Mouse (Mus musculus) intestine, embryonic 14.5 days (tissue): ENCODE results near the gene Hivep2. TPM values are rescaled to one million over a fixed set of nuclear protein-coding genes. Genes with fewer than 3 reads are reported as not detected.

Source experiments
- ATAC-seq: fragments of 200-750 bp; cut with Nextera tagmentation; replicated peaks from 2 replicates; pipeline ENCODE4 v1.8.0; 2017; ENCODE audit warnings: low read depth, moderate number of reproducible peaks, moderate TSS enrichment, moderate library complexity; ENCODE audit not compliant: low FRiP score, low TSS enrichment
- DNase-seq: peaks from one replicate; pipeline ENCODE4 v3.0.0-alpha.2; 2018; ENCODE audit warnings: low spot score
- H3K27ac ChIP-seq: fragments of 300-500 bp; sonication (generic); 2 replicates; pipeline ENCODE4 v1.5.1; 2014; ENCODE audit warnings: low read depth, mild to moderate bottlenecking, control low read depth
- H3K27me3 ChIP-seq: fragments of 300-500 bp; sonication (generic); replicated peaks from 2 replicates; pipeline ENCODE4 v1.6.1; 2014; ENCODE audit warnings: low read length, control low read depth; ENCODE audit not compliant: control insufficient read depth, insufficient read depth
- H3K36me3 ChIP-seq: fragments of 300-500 bp; sonication (generic); 2 replicates; pipeline ENCODE4 v1.6.1; 2014; ENCODE audit warnings: low read length, control low read depth; ENCODE audit not compliant: control insufficient read depth, insufficient read depth
- H3K4me1 ChIP-seq: fragments of 300-500 bp; sonication (generic); replicated peaks from 2 replicates; pipeline ENCODE4 v1.6.1; 2014; ENCODE audit warnings: low read length, control low read depth, mixed read lengths; ENCODE audit not compliant: control insufficient read depth, insufficient read depth
- H3K4me2 ChIP-seq: fragments of 300-500 bp; sonication (generic); 2 replicates; pipeline ENCODE4 v1.6.1; 2014; ENCODE audit warnings: low read length
- H3K4me3 ChIP-seq: fragments of 300-500 bp; sonication (generic); 2 replicates; pipeline ENCODE4 v1.5.1; 2014; ENCODE audit warnings: low read depth, low read length, control low read depth, mixed read lengths
- H3K9ac ChIP-seq: fragments of 300-500 bp; sonication (generic); 2 replicates; pipeline ENCODE4 v1.6.1; 2014; ENCODE audit warnings: mild to moderate bottlenecking, low read length
- H3K9me3 ChIP-seq: fragments of 300-500 bp; sonication (generic); 2 replicates; pipeline ENCODE4 v1.6.1; 2016; ENCODE audit warnings: low read length, control low read depth; ENCODE audit not compliant: control insufficient read depth
- WGBS: fragments of 180-500 bp; shearing (Covaris S2); extraction: QIAGEN DNeasy Blood & Tissue Kit; methylation state at CpG from one replicate; pipeline ENCODE4 v1.1.7; 2014; 5-methylcytosine and 5-hydroxymethylcytosine counted together
- polyA plus RNA-seq: library from polyadenylated mRNA; unstranded; fragments of >200 nt; fragmentation: Nextera tagmentation; extraction: Ambion mirVana; gene quantifications from 2 replicates; pipeline ENCODE4 v1.2.1, GENCODE M21; 2014

Gene Hivep2
- polyA plus RNA-seq, 1 experiment from 2014 or later: 7.1 TPM

- 79% methylated on average over 9 of the region's 9 CpGs for WGBS
- H3K27ac ChIP-seq: no peak overlapping the region
Observed at GRCm38 (mm10) chr10:14076880-14077279, 111.0 kb downstream of the Hivep2 start.

GRCm38 (mm10) chr10:14080830-14081229 is 115.0 kb downstream of the Hivep2 start:
- DNase-seq: no peak

More at GRCm38 (mm10) chr10:14076880-14077279, 111.0 kb downstream of the Hivep2 start:
- no peak for ATAC-seq
- no peak for DNase-seq
- Histone ChIP-seq H3K27me3 (no peaks in the 10 kb centered on the region), H3K4me2 (no peak overlapping the region), H3K9ac (no peak overlapping the region), H3K4me3 (no peak overlapping the region), H3K4me1 (no peaks in the 10 kb centered on the region), H3K9me3 (no peaks in the 10 kb centered on the region), H3K36me3 (no peaks in the 10 kb centered on the region)

GRCm38 (mm10) chr10:14081824-14082223 is 115.9 kb downstream of the Hivep2 start:
- Histone ChIP-seq H3K4me1 (peaks cover 5% of the 10 kb centered on the region; the same call in 1 of the 2 replicates), H3K36me3 (no peaks in the 10 kb centered on the region), H3K4me3 (no peak overlapping the region), H3K27ac (no peak overlapping the region), H3K27me3 (no peaks in the 10 kb centered on the region), H3K4me2 (no peak overlapping the region), H3K9me3 (no peaks in the 10 kb centered on the region), H3K9ac (no peak overlapping the region)
- WGBS: 70% methylated on average over 3 of the region's 3 CpGs
- no peak for DNase-seq
- no peak for ATAC-seq

More at GRCm38 (mm10) chr10:14080830-14081229, 115.0 kb downstream of the Hivep2 start:
- no peak for ATAC-seq
- peaks cover 2% of the 10 kb centered on the region; the same call in 1 of the 2 replicates for H3K4me1 ChIP-seq
- no peaks in the 10 kb centered on the region for H3K36me3 ChIP-seq
- no peak overlapping the region for H3K4me3 ChIP-seq
- no peak overlapping the region for H3K4me2 ChIP-seq
- H3K27me3 ChIP-seq: no peaks in the 10 kb centered on the region
- no peaks in the 10 kb centered on the region for H3K9me3 ChIP-seq
- H3K9ac ChIP-seq: no peak overlapping the region
- no peak overlapping the region for H3K27ac ChIP-seq
- 74% methylated on average over 6 of the region's 6 CpGs for WGBS

GRCm38 (mm10) chr10:14082275-14082674 is 116.4 kb downstream of the Hivep2 start:
- Histone ChIP-seq H3K9me3 (no peaks in the 10 kb centered on the region), H3K4me1 (peaks cover 5% of the 10 kb centered on the region; the same call in 1 of the 2 replicates), H3K9ac (no peak overlapping the region), H3K4me3 (no peak overlapping the region), H3K4me2 (no peak overlapping the region), H3K36me3 (no peaks in the 10 kb centered on the region), H3K27me3 (no peaks in the 10 kb centered on the region), H3K27ac (no peak overlapping the region)
- DNase-seq (no peak), ATAC-seq (no peak)
- 77% methylated on average over 3 of the region's 3 CpGs for WGBS

GRCm38 (mm10) chr10:14085241-14085659 is 119.4 kb downstream of the Hivep2 start:
- Histone ChIP-seq H3K27me3 (no peaks in the 10 kb centered on the region), H3K4me1 (peaks cover 5% of the 10 kb centered on the region; the same call in 1 of the 2 replicates), H3K9me3 (no peaks in the 10 kb centered on the region), H3K4me3 (no peak overlapping the region), H3K4me2 (no peak overlapping the region), H3K36me3 (no peaks in the 10 kb centered on the region), H3K9ac (no peak overlapping the region), H3K27ac (no peak overlapping the region)
- ATAC-seq: no peak
- no peak for DNase-seq
- 83% methylated on average over 12 of the region's 12 CpGs for WGBS

- Histone ChIP-seq H3K4me1 (peaks cover 5% of the 10 kb centered on the region; the same call in 1 of the 2 replicates), H3K27me3 (no peaks in the 10 kb centered on the region), H3K27ac (0 out of 2 replicates have a peak overlapping the region, but pooled peaks have one; percentile 38), H3K4me2 (peak overlapping the region; percentile 38), H3K4me3 (0 out of 2 replicates have a peak overlapping the region, but pooled peaks have one; percentile 13), H3K36me3 (no peaks in the 10 kb centered on the region), H3K9me3 (no peaks in the 10 kb centered on the region), H3K9ac (no peak overlapping the region)
- WGBS: 38% methylated on average over 10 of the region's 10 CpGs
- DNase-seq (no peak), ATAC-seq (0 out of 2 replicates have a peak, but pooled peaks have one; percentile 27)
Observed at GRCm38 (mm10) chr10:14085882-14086515, 120.1 kb downstream of the Hivep2 start.

GRCm38 (mm10) chr10:14087316-14087715 is 121.4 kb downstream of the Hivep2 start:
- Histone ChIP-seq H3K4me3 (no peak overlapping the region), H3K4me2 (no peak overlapping the region), H3K4me1 (peaks cover 5% of the 10 kb centered on the region; the same call in 1 of the 2 replicates), H3K27ac (no peak overlapping the region), H3K27me3 (no peaks in the 10 kb centered on the region), H3K9ac (no peak overlapping the region), H3K9me3 (no peaks in the 10 kb centered on the region), H3K36me3 (no peaks in the 10 kb centered on the region)
- WGBS: 65% methylated on average over 7 of the region's 7 CpGs
- DNase-seq: no peak
- ATAC-seq: no peak

GRCm38 (mm10) chr10:14089488-14089887 is 123.6 kb downstream of the Hivep2 start:
- Histone ChIP-seq H3K4me1 (peaks cover 5% of the 10 kb centered on the region; the same call in 1 of the 2 replicates), H3K4me2 (no peak overlapping the region), H3K9ac (no peak overlapping the region), H3K27ac (no peak overlapping the region), H3K36me3 (no peaks in the 10 kb centered on the region), H3K9me3 (no peaks in the 10 kb centered on the region), H3K4me3 (no peak overlapping the region), H3K27me3 (no peaks in the 10 kb centered on the region)
- ATAC-seq (no peak), DNase-seq (no peak)
- WGBS: 68% methylated on average over 9 of the region's 9 CpGs

GRCm38 (mm10) chr10:14094033-14094432 is 128.2 kb downstream of the Hivep2 start:
- no peaks in the 10 kb centered on the region for H3K27me3 ChIP-seq
- no peak overlapping the region for H3K4me3 ChIP-seq
- H3K27ac ChIP-seq: no peak overlapping the region
- no peaks in the 10 kb centered on the region for H3K4me1 ChIP-seq
- ATAC-seq: no peak
- H3K9me3 ChIP-seq: no peaks in the 10 kb centered on the region
- no peak overlapping the region for H3K9ac ChIP-seq
- DNase-seq: no peak
- no peak overlapping the region for H3K4me2 ChIP-seq
- H3K36me3 ChIP-seq: no peaks in the 10 kb centered on the region
- WGBS: 89% methylated on average over 4 of the region's 4 CpGs
